Mouse (Mus musculus): ENCODE results near the gene Ntn5. TPM values are rescaled to one million over a fixed set of nuclear protein-coding genes. Genes with fewer than 3 reads are reported as not detected.
A peak's percentile ranks its signal among the peaks of the same experiment; 100 is the strongest.

Gene Ntn5
- polyA plus RNA-seq, 1 experiment from 2014 or later: 0.18 TPM

- no peak within 1 kb of the TSS for H3K4me3 ChIP-seq (replicated peaks; ENCODE audit: low read depth, low read length)
- DNase-seq (ENCODE audit: low spot score): no peak
- no peak for TF ChIP-seq CTCF (IDR thresholded peaks at IDR 0.05; ENCODE audit: low read depth)
- no peaks in the 10 kb centered on the region for H3K36me3 ChIP-seq (ENCODE audit: insufficient read depth, low read length)
- ATAC-seq (replicated peaks; ENCODE audit: low FRiP score, low read depth): no peak
- H3K9me3 ChIP-seq (replicated peaks; ENCODE audit: low read length): no peaks in the 10 kb centered on the region
- WGBS: 92% methylated on average over 50 of the region's 50 CpGs
- peaks cover 5% of the 10 kb centered on the region; the same call in 1 of the 2 replicates for H3K27me3 ChIP-seq (ENCODE audit: insufficient read depth, low read length)
- H3K9ac ChIP-seq (ENCODE audit: low read depth, low read length): no peak within 1 kb of the TSS
- H3K4me2 ChIP-seq (ENCODE audit: low read length): no peak within 1 kb of the TSS
- no peak within 1 kb of the TSS for H3K27ac ChIP-seq
- H3K4me1 ChIP-seq (replicated peaks; ENCODE audit: insufficient read depth, low read length): 0 out of 2 replicates have a peak, but pooled peaks cover 3% of the 10 kb centered on the region
These were observed 10.2 kb downstream of the Ntn5 start, which contains the start of gene Sec1 for GRCm38 (mm10) chr7:45693921-45694591. Sec1 (minus strand) TSS chr7:45694402.

GRCm38 (mm10) chr7:45695098-45695497, 11.3 kb downstream of the Ntn5 start:
- peaks cover 3% of the 10 kb centered on the region for H3K4me1 ChIP-seq (replicated peaks; ENCODE audit: insufficient read depth, low read length)
- H3K4me3 ChIP-seq (replicated peaks; ENCODE audit: low read depth, low read length): no peak overlapping the region
- no peak for ATAC-seq (replicated peaks; ENCODE audit: low FRiP score, low read depth)
- TF ChIP-seq CTCF (IDR thresholded peaks at IDR 0.05; ENCODE audit: low read depth): no peak
- DNase-seq (ENCODE audit: low spot score): no peak
- H3K27ac ChIP-seq: no peak overlapping the region
- no peak overlapping the region for H3K4me2 ChIP-seq (ENCODE audit: low read length)
- no peak overlapping the region for H3K9ac ChIP-seq (ENCODE audit: low read depth, low read length)
- no peaks in the 10 kb centered on the region for H3K36me3 ChIP-seq (ENCODE audit: insufficient read depth, low read length)
- no peaks in the 10 kb centered on the region for H3K9me3 ChIP-seq (replicated peaks; ENCODE audit: low read length)
- peaks cover 11% of the 10 kb centered on the region for H3K27me3 ChIP-seq (ENCODE audit: insufficient read depth, low read length)
- 11% methylated on average over 6 of the region's 6 CpGs for WGBS

GRCm38 (mm10) chr7:45697894-45698293, 14.1 kb downstream of the Ntn5 start:
- H3K27ac ChIP-seq: no peak overlapping the region

GRCm38 (mm10) chr7:45699523-45700141, 15.8 kb downstream of the Ntn5 start, which contains the start of gene Car11:
Car11 (plus strand) TSS chr7:45699843.
- no peak within 1 kb of the TSS for H3K27ac ChIP-seq
- peak within 1 kb of the TSS; percentile 23 for H3K9ac ChIP-seq (ENCODE audit: low read depth, low read length)
- H3K4me1 ChIP-seq (replicated peaks; ENCODE audit: insufficient read depth, low read length): peaks cover 7% of the 10 kb centered on the region
- no peaks in the 10 kb centered on the region for H3K9me3 ChIP-seq (replicated peaks; ENCODE audit: low read length)
- DNase-seq (ENCODE audit: low spot score) (no peak), ATAC-seq (replicated peaks; ENCODE audit: low FRiP score, low read depth) (no peak)
- TF ChIP-seq CTCF (IDR thresholded peaks at IDR 0.05; ENCODE audit: low read depth): no peak
- H3K36me3 ChIP-seq (ENCODE audit: insufficient read depth, low read length): no peaks in the 10 kb centered on the region
- peak within 1 kb of the TSS; percentile 25 for H3K4me3 ChIP-seq (replicated peaks; ENCODE audit: low read depth, low read length)
- WGBS: 2% methylated on average over 34 of the region's 36 CpGs
- H3K27me3 ChIP-seq (ENCODE audit: insufficient read depth, low read length): peaks cover 16% of the 10 kb centered on the region
- H3K4me2 ChIP-seq (ENCODE audit: low read length): peak within 1 kb of the TSS; percentile 58

More at GRCm38 (mm10) chr7:45697894-45698293, 14.1 kb downstream of the Ntn5 start:
- TF ChIP-seq CTCF (IDR thresholded peaks at IDR 0.05; ENCODE audit: low read depth): no peak
- Histone ChIP-seq H3K4me2 (ENCODE audit: low read length) (no peak overlapping the region), H3K9ac (ENCODE audit: low read depth, low read length) (no peak overlapping the region), H3K4me3 (replicated peaks; ENCODE audit: low read depth, low read length) (no peak overlapping the region), H3K27me3 (ENCODE audit: insufficient read depth, low read length) (peaks cover 16% of the 10 kb centered on the region), H3K4me1 (replicated peaks; ENCODE audit: insufficient read depth, low read length) (peaks cover 7% of the 10 kb centered on the region), H3K9me3 (replicated peaks; ENCODE audit: low read length) (no peaks in the 10 kb centered on the region), H3K36me3 (ENCODE audit: insufficient read depth, low read length) (no peaks in the 10 kb centered on the region)
- WGBS: 87% methylated on average over 6 of the region's 7 CpGs
- no peak for DNase-seq (ENCODE audit: low spot score)
- no peak for ATAC-seq (replicated peaks; ENCODE audit: low FRiP score, low read depth)

GRCm38 (mm10) chr7:45700301-45701015, 16.6 kb downstream of the Ntn5 start:
- H3K9ac ChIP-seq (ENCODE audit: low read depth, low read length): peak overlapping the region; percentile 36
- under 1% methylated on average over 20 of the region's 20 CpGs for WGBS
- no peak for TF ChIP-seq CTCF (IDR thresholded peaks at IDR 0.05; ENCODE audit: low read depth)
- peak overlapping the region; percentile 58 for H3K4me2 ChIP-seq (ENCODE audit: low read length)
- no peaks in the 10 kb centered on the region for H3K36me3 ChIP-seq (ENCODE audit: insufficient read depth, low read length)
- H3K4me1 ChIP-seq (replicated peaks; ENCODE audit: insufficient read depth, low read length): peaks cover 7% of the 10 kb centered on the region
- ATAC-seq (replicated peaks; ENCODE audit: low FRiP score, low read depth) (no peak), DNase-seq (ENCODE audit: low spot score) (peak; percentile 95)
- H3K4me3 ChIP-seq (replicated peaks; ENCODE audit: low read depth, low read length): peak overlapping the region; percentile 25
- H3K27me3 ChIP-seq (ENCODE audit: insufficient read depth, low read length): peaks cover 16% of the 10 kb centered on the region
- H3K27ac ChIP-seq: no peak overlapping the region
- H3K9me3 ChIP-seq (replicated peaks; ENCODE audit: low read length): no peaks in the 10 kb centered on the region

- no peak for DNase-seq (ENCODE audit: low spot score)
- H3K27ac ChIP-seq: peak overlapping the region; percentile 20; the same call in 1 of the 2 replicates
These were observed 17.2 kb downstream of the Ntn5 start for GRCm38 (mm10) chr7:45701072-45701471.

More at GRCm38 (mm10) chr7:45701072-45701471, 17.2 kb downstream of the Ntn5 start:
- peak overlapping the region; percentile 36; the same call in 1 of the 2 replicates for H3K9ac ChIP-seq (ENCODE audit: low read depth, low read length)
- H3K4me3 ChIP-seq (replicated peaks; ENCODE audit: low read depth, low read length): peak overlapping the region; percentile 25; the same call in 1 of the 2 replicates
- peaks cover 16% of the 10 kb centered on the region for H3K27me3 ChIP-seq (ENCODE audit: insufficient read depth, low read length)
- TF ChIP-seq CTCF (IDR thresholded peaks at IDR 0.05; ENCODE audit: low read depth): no peak
- H3K36me3 ChIP-seq (ENCODE audit: insufficient read depth, low read length): no peaks in the 10 kb centered on the region
- no peak for ATAC-seq (replicated peaks; ENCODE audit: low FRiP score, low read depth)
- no peaks in the 10 kb centered on the region for H3K9me3 ChIP-seq (replicated peaks; ENCODE audit: low read length)
- 28% methylated on average over 11 of the region's 11 CpGs for WGBS
- H3K4me2 ChIP-seq (ENCODE audit: low read length): peak overlapping the region; percentile 58
- H3K4me1 ChIP-seq (replicated peaks; ENCODE audit: insufficient read depth, low read length): peaks cover 13% of the 10 kb centered on the region

All from kidney, postnatal 0 days (tissue).